Mouse (Mus musculus) stomach, postnatal 0 days (tissue): ENCODE data around the gene Dedd2. TPM values are rescaled to one million over a fixed set of nuclear protein-coding genes. Genes with fewer than 3 reads are reported as not detected.

Source experiments
- ATAC-seq: fragments of 200-750 bp; cut with Nextera tagmentation; 2 replicates; pipeline ENCODE4 v1.8.0; 2017; ENCODE audit not compliant: low FRiP score, low TSS enrichment
- DNase-seq: peaks from one replicate; pipeline ENCODE4 v3.0.0-alpha.2; 2016; ENCODE audit warnings: low spot score
- H3K27ac ChIP-seq: fragments of 300-500 bp; sonication (generic); replicated peaks from 2 replicates; pipeline ENCODE4 v1.5.1; 2014; ENCODE audit warnings: mild to moderate bottlenecking, control low read depth
- H3K27me3 ChIP-seq: fragments of 300-500 bp; sonication (generic); 2 replicates; pipeline ENCODE4 v1.6.1; 2014; ENCODE audit warnings: low read length; ENCODE audit not compliant: control insufficient read depth, insufficient read depth
- H3K36me3 ChIP-seq: fragments of 300-500 bp; sonication (generic); 2 replicates; pipeline ENCODE4 v1.6.1; 2014; ENCODE audit warnings: low read length, mixed read lengths; ENCODE audit not compliant: control insufficient read depth, insufficient read depth
- H3K4me1 ChIP-seq: fragments of 300-500 bp; sonication (generic); replicated peaks from 2 replicates; pipeline ENCODE4 v1.6.1; 2014; ENCODE audit warnings: antibody characterized with exemption; ENCODE audit not compliant: control insufficient read depth, insufficient read depth
- H3K4me2 ChIP-seq: fragments of 300-500 bp; sonication (generic); replicated peaks from 2 replicates; pipeline ENCODE4 v1.6.1; 2014; ENCODE audit warnings: low read depth, mild to moderate bottlenecking, control low read depth, moderate library complexity
- H3K4me3 ChIP-seq: fragments of 300-500 bp; sonication (generic); 2 replicates; pipeline ENCODE4 v1.5.1; 2014; ENCODE audit warnings: low read depth, low read length, control low read depth
- H3K9ac ChIP-seq: fragments of 300-500 bp; sonication (generic); 2 replicates; pipeline ENCODE4 v1.6.1; 2014; ENCODE audit warnings: mild to moderate bottlenecking, low read length, control low read depth, mixed read lengths
- H3K9me3 ChIP-seq: fragments of 300-500 bp; sonication (generic); 2 replicates; pipeline ENCODE4 v1.6.1; 2016; ENCODE audit warnings: low read length; ENCODE audit not compliant: control insufficient read depth
- CTCF ChIP-seq: IDR thresholded peaks from 2 replicates; pipeline ENCODE4 v1.5.1; 2016; ENCODE audit warnings: antibody characterized with exemption, low read depth, mild to moderate bottlenecking, moderate library complexity
- EP300 ChIP-seq: optimal IDR thresholded peaks from 2 replicates; pipeline ENCODE3; 2016; ENCODE audit warnings: antibody characterized with exemption
- WGBS: fragments of 180-500 bp; shearing (Covaris S2); extraction: QIAGEN DNeasy Blood & Tissue Kit; methylation state at CpG from one replicate; pipeline ENCODE4 v1.1.7; 2014; 5-methylcytosine and 5-hydroxymethylcytosine counted together
- polyA plus RNA-seq: library from polyadenylated mRNA; unstranded; fragments of >200 nt; fragmentation: Nextera tagmentation; extraction: Ambion mirVana; gene quantifications from 2 replicates; pipeline ENCODE4 v1.2.1, GENCODE M21; 2015

The Dedd2 gene
- polyA plus RNA-seq, 1 experiment from 2014 or later, result 20.0 TPM

GRCm38 (mm10) chr7:25209161-25209622 lies 11.2 kb downstream of the Dedd2 start:
- peaks cover 11% of the 10 kb centered on the region; the same call in 1 of the 2 replicates for H3K36me3 ChIP-seq
- TF ChIP-seq EP300, result no peak
- TF ChIP-seq CTCF, result no peak
- no peaks in the 10 kb centered on the region for H3K27me3 ChIP-seq
- H3K9me3 ChIP-seq, result no peaks in the 10 kb centered on the region
- ATAC-seq (peak; percentile 70), DNase-seq (peak; percentile 63)
- H3K27ac ChIP-seq, result peak overlapping the region; percentile 63; the same call in 1 of the 2 replicates
- no peak overlapping the region for H3K4me3 ChIP-seq
- WGBS, result 37% methylated on average over 3 of the region's 3 CpGs
- H3K4me1 ChIP-seq, result no peaks in the 10 kb centered on the region
- H3K9ac ChIP-seq, result no peak overlapping the region
- no peak overlapping the region for H3K4me2 ChIP-seq

- 71% methylated on average over 16 of the region's 16 CpGs for WGBS
- Histone ChIP-seq H3K27ac (peak overlapping the region; percentile 65), H3K36me3 (peaks cover 15% of the 10 kb centered on the region; the same call in 1 of the 2 replicates), H3K4me3 (no peak overlapping the region), H3K27me3 (no peaks in the 10 kb centered on the region), H3K4me2 (no peak overlapping the region), H3K9ac (no peak overlapping the region), H3K9me3 (no peaks in the 10 kb centered on the region), H3K4me1 (no peaks in the 10 kb centered on the region)
- TF ChIP-seq CTCF, result no peak
- TF ChIP-seq EP300, result no peak
- DNase-seq (peak; percentile 51), ATAC-seq (peak; percentile 63)
Measured at GRCm38 (mm10) chr7:25206094-25206830, 14.2 kb downstream of the Dedd2 start.

- no peak overlapping the region for H3K4me3 ChIP-seq
- 71% methylated on average over 16 of the region's 16 CpGs for WGBS
- H3K4me1 ChIP-seq, result no peaks in the 10 kb centered on the region
- peak overlapping the region; percentile 65 for H3K27ac ChIP-seq
- peak overlapping the region; percentile 35; the same call in 1 of the 2 replicates for H3K9ac ChIP-seq
- peaks cover 8% of the 10 kb centered on the region; the same call in 1 of the 2 replicates for H3K36me3 ChIP-seq
- TF ChIP-seq CTCF (no peak), EP300 (no peak)
- H3K27me3 ChIP-seq, result no peaks in the 10 kb centered on the region
- DNase-seq, result no peak
- no peak for ATAC-seq
- H3K4me2 ChIP-seq, result no peak overlapping the region
- no peaks in the 10 kb centered on the region for H3K9me3 ChIP-seq
Measured at GRCm38 (mm10) chr7:25205355-25206093, 14.9 kb downstream of the Dedd2 start.

GRCm38 (mm10) chr7:25203624-25204023 lies 16.8 kb downstream of the Dedd2 start:
- no peaks in the 10 kb centered on the region for H3K27me3 ChIP-seq
- H3K4me3 ChIP-seq, result no peak overlapping the region
- no peak for ATAC-seq
- no peaks in the 10 kb centered on the region for H3K9me3 ChIP-seq
- DNase-seq, result no peak
- peaks cover 7% of the 10 kb centered on the region; the same call in 1 of the 2 replicates for H3K36me3 ChIP-seq
- H3K27ac ChIP-seq, result no peak overlapping the region
- WGBS, result 82% methylated on average over 20 of the region's 20 CpGs
- no peak overlapping the region for H3K9ac ChIP-seq
- no peaks in the 10 kb centered on the region for H3K4me1 ChIP-seq
- TF ChIP-seq EP300 (no peak), CTCF (no peak)
- no peak overlapping the region for H3K4me2 ChIP-seq

- Histone ChIP-seq H3K4me1 (0 out of 2 replicates have a peak, but pooled peaks cover 3% of the 10 kb centered on the region), H3K36me3 (no peaks in the 10 kb centered on the region), H3K27me3 (no peaks in the 10 kb centered on the region), H3K27ac (no peak overlapping the region), H3K9ac (no peak overlapping the region), H3K4me3 (no peak overlapping the region), H3K4me2 (no peak overlapping the region), H3K9me3 (no peaks in the 10 kb centered on the region)
- DNase-seq, result peak; percentile 86
- WGBS, result 43% methylated on average over 10 of the region's 10 CpGs
- peak; percentile 94 for ATAC-seq
- TF ChIP-seq EP300, result no peak
- TF ChIP-seq CTCF, result no peak
Measured at GRCm38 (mm10) chr7:25197384-25198018, 22.9 kb downstream of the Dedd2 start.
